Mouse (Mus musculus) CH12.LX (cell line): ENCODE measurements at regions not wholly inside any gene's neighbourhood (a gene's known extent, or its start where the extent isn't known, plus 50 kb on each side); places are given as distances from the start of the nearest gene placed in this dataset.

ENCODE experiments used
- CHD1 ChIP-seq: IDR thresholded peaks from 2 replicates; pipeline ENCODE4 v1.6.1; 2012; ENCODE audit warnings: low read depth, low read length, improper control_type of control experiment, inconsistent platforms
- CHD2 ChIP-seq: IDR thresholded peaks from 2 replicates; pipeline ENCODE4 v1.6.1; 2011; ENCODE audit warnings: low read length, improper control_type of control experiment
- CTCF ChIP-seq, 2 experiments: IDR thresholded peaks in 1 of 2; conservative IDR thresholded peaks in 1 of 2; 2 replicates each; pipeline ENCODE4 v1.5.1; 2011 to 2012; ENCODE audit warnings: low read depth in 2 of 2, low read length in 2 of 2, improper control_type of control experiment in 1 of 2, inconsistent platforms in 1 of 2, mild to moderate bottlenecking in 1 of 2, moderate library complexity in 1 of 2
- EP300 ChIP-seq: IDR thresholded peaks from 2 replicates; pipeline ENCODE4 v1.6.1; 2011; ENCODE audit warnings: low read length, improper control_type of control experiment
- ETS1 ChIP-seq: conservative IDR thresholded peaks from 2 replicates; pipeline ENCODE4 v1.6.1; 2012; ENCODE audit warnings: low read depth, mild to moderate bottlenecking, inconsistent platforms, low read length, improper control_type of control experiment, moderate library complexity
- IRF4 ChIP-seq: IDR thresholded peaks from 2 replicates; pipeline ENCODE4 v1.6.1; 2014; ENCODE audit warnings: low read depth, mild to moderate bottlenecking, inconsistent platforms, low read length, improper control_type of control experiment
- MAFK ChIP-seq: IDR thresholded peaks from 2 replicates; pipeline ENCODE4 v1.6.1; 2011; ENCODE audit warnings: low read length, improper control_type of control experiment; ENCODE audit not compliant: insufficient replicate concordance
- NELFE ChIP-seq: IDR thresholded peaks from 2 replicates; pipeline ENCODE4 v1.6.1; 2011; ENCODE audit warnings: low read depth, low read length, improper control_type of control experiment
- POLR2A ChIP-seq: IDR thresholded peaks from 2 replicates; pipeline ENCODE4 v1.6.1; 2011; ENCODE audit warnings: low read depth, mild to moderate bottlenecking, improper control_type of control experiment, low read length
- POLR2AphosphoS2 ChIP-seq: IDR thresholded peaks from 2 replicates; pipeline ENCODE4 v1.6.1; 2011; ENCODE audit warnings: low read depth, low read length, improper control_type of control experiment
- SIN3A ChIP-seq: IDR thresholded peaks from 2 replicates; pipeline ENCODE4 v1.6.1; 2012; ENCODE audit warnings: low read length, improper control_type of control experiment, inconsistent platforms
- UBTF ChIP-seq: IDR thresholded peaks from 2 replicates; pipeline ENCODE4 v1.6.1; 2012; ENCODE audit warnings: low read depth, mild to moderate bottlenecking, inconsistent platforms, low read length, improper control_type of control experiment, moderate library complexity
- USF2 ChIP-seq: conservative IDR thresholded peaks from 2 replicates; pipeline ENCODE4 v1.6.1; 2011; ENCODE audit warnings: low read depth, low read length, improper control_type of control experiment

DNA sequence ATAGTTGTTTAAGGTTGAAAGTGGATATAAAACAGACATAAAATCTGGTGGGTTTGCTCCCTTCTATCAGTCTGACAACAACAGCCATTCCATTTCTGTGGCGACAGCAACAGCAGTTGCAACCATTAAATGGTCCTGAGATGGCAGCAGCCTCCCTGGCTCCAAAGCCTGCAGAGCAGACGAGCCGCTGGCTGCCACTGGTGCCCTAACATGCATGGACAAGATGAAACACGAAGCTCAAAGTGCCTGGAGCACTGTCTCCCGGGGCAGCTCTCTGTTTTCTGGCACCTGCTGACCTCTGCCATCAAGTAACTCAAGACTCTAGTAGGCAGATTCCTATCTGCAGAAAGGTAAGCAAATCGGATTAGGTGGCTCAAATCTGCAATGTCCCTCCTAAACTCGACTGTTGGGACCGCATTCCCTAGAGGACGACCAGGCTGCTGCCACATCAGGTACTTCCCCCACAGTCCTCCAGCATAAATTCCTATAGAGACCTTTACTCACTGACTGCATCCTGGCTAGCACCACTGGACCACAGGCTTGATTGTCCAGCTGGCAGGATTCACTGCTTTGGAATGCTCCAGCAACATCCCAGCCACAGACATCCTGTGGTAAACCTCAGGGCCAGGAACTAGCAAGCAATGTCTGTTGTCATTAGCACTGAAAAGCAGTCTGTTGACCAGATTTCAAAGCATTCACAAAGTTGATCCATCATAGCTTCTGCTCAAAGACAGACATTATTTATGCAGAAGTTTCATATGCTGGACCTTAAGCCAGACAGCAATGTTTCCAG lies 490.0 kb downstream of the Psat1 start:
- TF ChIP-seq POLR2A = no peak
- no peak for TF ChIP-seq ETS1
- TF ChIP-seq CTCF (conservative IDR thresholded peaks at IDR 0.05 in 1 of 2, IDR thresholded peaks at IDR 0.05 in 1 of 2; ENCODE audit: low read depth in 2 of 2, low read length in 2 of 2) = no peak
- no peak for TF ChIP-seq EP300
- TF ChIP-seq USF2 = no peak
- no peak for TF ChIP-seq SIN3A
- TF ChIP-seq POLR2AphosphoS2 = no peak
- TF ChIP-seq CHD2 = no peak
- no peak for TF ChIP-seq CHD1
- no peak for TF ChIP-seq IRF4
- no peak for TF ChIP-seq NELFE
- TF ChIP-seq MAFK = no peak
- TF ChIP-seq UBTF = no peak
